Mouse (Mus musculus): Measurements from ENCODE around the gene Psmg3.
A peak's percentile ranks its signal among the peaks of the same experiment; 100 is the strongest.

The Psmg3 gene

DNA sequence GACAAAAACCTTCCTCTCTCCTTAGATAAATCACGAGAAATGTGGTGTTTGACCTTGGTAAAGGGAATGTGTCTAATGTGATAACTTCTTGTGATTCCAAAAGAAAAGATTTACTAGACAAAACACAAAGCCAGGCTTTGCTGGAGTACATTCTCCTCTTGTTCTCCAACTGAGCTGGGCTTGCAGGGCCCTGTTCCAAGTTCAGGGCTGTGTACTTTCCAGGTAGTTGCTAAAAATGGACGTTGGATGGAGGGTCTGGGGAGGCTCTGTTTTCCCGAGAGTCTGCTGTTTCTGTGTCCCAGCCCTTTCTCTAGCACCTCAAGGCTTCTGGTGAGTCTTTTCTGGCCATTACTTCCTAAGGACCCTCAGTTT, 33.7 kb downstream of the Psmg3 start:
- no peak for DNase-seq

DNA sequence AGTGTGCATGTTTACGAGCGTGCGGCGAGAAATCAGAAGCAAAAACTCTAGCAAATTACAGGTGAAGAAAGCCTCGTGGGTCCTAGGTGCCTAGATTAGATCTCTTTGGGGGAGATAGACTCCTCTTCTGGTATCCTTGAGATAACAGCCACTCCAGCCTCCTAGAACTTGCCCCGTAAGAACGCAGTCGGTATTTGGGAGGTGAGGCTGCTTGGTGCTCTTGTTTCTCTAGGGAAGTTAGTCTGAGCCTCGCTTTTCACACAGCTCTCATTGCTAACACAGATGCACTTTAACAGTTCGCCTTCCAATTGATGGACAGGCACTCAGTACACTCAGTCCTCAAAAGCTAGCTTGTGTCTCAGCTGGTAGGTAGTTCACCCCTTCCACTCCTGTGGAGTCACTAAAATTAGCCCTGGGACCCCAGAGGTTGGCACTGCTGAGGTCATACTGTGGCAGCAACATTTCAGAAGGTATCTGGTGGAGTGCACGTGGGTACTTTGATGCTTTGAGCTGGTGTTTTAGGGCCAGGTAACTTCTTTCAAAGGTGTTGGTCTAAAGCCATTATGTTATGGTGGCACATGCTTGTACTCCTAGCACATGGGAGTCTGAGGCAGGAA, 34.4 kb downstream of the Psmg3 start:
- no peak for DNase-seq

DNA sequence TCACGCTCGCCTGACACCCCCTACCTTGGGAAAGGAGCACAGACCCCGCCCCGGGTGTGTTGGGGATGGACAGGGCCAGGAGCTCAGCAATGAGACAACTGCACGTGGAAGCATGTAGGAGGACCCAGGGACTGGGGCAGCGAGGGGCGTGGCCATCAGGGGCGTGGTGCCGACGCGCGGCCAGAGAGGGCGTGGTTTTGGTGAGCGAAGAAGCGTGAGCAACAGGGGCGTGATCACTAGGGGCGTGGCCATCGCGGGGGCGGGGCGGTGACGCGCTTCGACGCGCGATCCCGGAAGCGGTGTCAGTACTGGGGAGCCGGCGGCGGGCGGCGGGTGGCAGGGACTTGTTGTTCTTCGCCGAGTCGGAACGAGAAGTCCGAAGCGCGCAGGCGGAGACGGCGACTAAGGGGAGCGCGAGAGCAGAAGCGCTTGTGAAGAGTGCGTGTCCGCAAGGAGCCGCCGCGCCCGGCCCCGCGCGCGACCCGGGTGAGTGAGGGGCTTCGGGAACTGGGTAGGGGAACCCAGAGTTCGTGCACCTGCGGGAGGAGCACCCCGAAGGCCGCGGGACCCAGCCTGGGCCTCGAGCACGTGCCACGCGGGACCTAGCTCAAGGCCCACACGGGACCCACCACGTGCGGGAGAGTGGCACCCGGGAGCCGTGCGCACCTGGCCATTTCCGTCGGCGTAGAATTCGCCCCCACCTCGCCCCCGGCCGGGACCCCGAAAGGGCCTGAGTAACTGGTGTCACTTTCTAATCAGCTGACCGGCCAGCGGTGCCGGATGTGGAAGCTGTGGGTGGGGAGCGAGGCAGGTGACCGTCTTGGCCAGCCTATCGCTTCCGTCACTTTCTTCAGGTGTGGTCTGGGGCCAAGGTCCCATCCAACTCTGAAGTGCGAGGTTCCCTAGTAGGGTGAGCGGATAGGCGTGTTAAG, 35.2 kb downstream of the Psmg3 start, which contains the start of gene Mafk:
Gene Mafk (plus strand): TSS at position 287 of the 932 bp plus-strand sequence.
- DNase-seq = peak; percentile 95

DNA sequence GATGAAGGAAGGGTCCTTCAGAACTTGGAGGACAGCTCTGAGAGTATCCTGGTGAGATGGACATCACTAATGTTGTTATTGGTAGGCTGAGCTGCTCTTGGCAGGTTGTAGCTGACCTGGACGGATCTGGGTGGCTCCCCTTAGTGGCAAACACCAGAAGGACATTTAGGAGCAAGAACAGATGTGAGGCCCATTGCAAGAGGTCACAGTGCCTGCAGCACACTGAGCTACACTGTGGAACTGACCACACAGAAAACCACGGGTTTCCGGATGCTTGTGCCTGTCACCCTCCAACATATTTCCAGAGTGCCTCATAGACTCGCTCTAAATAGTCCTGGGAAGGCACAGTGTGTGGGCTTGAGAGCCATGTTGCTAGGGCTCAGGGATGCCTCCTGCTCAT, 37.2 kb downstream of the Psmg3 start:
- DNase-seq = no peak

DNA sequence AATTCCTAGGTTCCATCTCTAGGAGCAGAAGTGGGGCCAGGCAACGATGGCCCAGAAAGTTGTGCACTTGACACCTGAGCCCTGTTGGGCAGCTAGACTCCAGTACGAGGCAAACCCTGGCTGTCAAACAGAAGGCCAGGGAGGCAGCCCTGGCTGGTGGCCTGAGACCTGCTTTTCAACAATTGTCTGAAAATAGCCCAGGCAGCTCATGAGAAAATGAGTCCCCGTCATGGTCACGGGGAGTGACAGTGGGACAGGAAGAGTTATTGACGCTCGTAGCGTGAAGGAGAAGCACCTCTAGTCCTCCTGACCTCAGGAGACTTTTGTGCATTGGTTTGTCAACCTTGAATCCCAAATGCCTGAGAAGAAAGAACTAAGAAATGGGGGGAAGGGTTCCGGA, 45.3 kb downstream of the Psmg3 start:
- no peak for DNase-seq

DNA sequence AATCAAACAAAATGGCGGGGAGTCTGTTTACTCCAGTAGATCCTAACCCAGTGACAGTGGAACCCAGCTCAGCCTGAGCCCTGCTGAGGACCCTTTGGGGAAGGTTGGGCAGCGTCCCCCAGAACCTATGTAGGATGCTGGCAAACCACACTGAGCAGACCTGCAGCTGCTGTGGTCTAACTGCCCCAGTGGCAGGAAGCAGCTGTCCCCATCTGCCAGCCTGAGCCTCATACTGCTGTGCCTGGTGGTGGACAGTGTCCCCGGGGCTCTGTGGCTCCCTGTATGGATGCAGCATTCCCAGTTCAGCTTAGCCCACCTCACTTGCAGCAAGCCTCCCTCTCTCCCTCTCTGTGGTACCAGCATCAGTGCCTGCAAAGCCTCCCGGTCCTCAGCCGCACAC, 49.7 kb downstream of the Psmg3 start:
- DNase-seq = no peak

- DNase-seq = peak; percentile 96
Measured at GRCm38 (mm10) chr5:139775216-139775926, 51.3 kb downstream of the Psmg3 start, which contains the start of gene Ints1. TSS of gene Ints1 (minus strand) at chr5:139775674.

Measured in right cerebral cortex, adult 18-20 months (tissue).